Mouse (Mus musculus) forebrain, embryonic 14.5 days (tissue): ENCODE data around the gene Fam78b. TPM values are rescaled to one million over a fixed set of nuclear protein-coding genes. Genes with fewer than 3 reads are reported as not detected.

Source experiments
- ATAC-seq: fragments of 200-750 bp; cut with Nextera tagmentation; 2 replicates; pipeline ENCODE4 v1.8.0; 2017; ENCODE audit warnings: mild to moderate bottlenecking, moderate library complexity
- DNase-seq: peaks from one replicate; pipeline ENCODE4 v3.0.0-alpha.2; 2015; ENCODE audit warnings: low spot score
- H3K27ac ChIP-seq: fragments of 300-500 bp; sonication (generic); 2 replicates; pipeline ENCODE4 v1.5.1; 2014; ENCODE audit warnings: low read depth, mild to moderate bottlenecking, control low read depth, low read length, moderate library complexity
- H3K27me3 ChIP-seq: fragments of 300-500 bp; sonication (generic); replicated peaks from 2 replicates; pipeline ENCODE4 v1.6.1; 2014; ENCODE audit warnings: low read length, control low read depth, mixed read lengths; ENCODE audit not compliant: control insufficient read depth, insufficient read depth
- H3K36me3 ChIP-seq: fragments of 300-500 bp; sonication (generic); 2 replicates; pipeline ENCODE4 v1.6.1; 2014; ENCODE audit warnings: low read length, control low read depth; ENCODE audit not compliant: control insufficient read depth, insufficient read depth
- H3K4me1 ChIP-seq: fragments of 300-500 bp; sonication (generic); 2 replicates; pipeline ENCODE4 v1.6.1; 2014; ENCODE audit warnings: antibody characterized with exemption, low read length, control low read depth; ENCODE audit not compliant: control insufficient read depth, insufficient read depth
- H3K4me2 ChIP-seq: fragments of 300-500 bp; sonication (generic); 2 replicates; pipeline ENCODE4 v1.6.1; 2014; ENCODE audit warnings: mild to moderate bottlenecking, control low read depth, low read length
- H3K4me3 ChIP-seq: fragments of 300-500 bp; sonication (generic); 2 replicates; pipeline ENCODE4 v1.5.1; 2014; ENCODE audit warnings: low read depth, low read length, control low read depth
- H3K9ac ChIP-seq: fragments of 300-500 bp; sonication (generic); 2 replicates; pipeline ENCODE4 v1.6.1; 2014; ENCODE audit warnings: mild to moderate bottlenecking, low read length, control low read depth, moderate library complexity
- H3K9me3 ChIP-seq: fragments of 300-500 bp; sonication (generic); replicated peaks from 2 replicates; pipeline ENCODE4 v1.6.1; 2016; ENCODE audit warnings: low read length, control low read depth, mixed read lengths; ENCODE audit not compliant: control insufficient read depth
- WGBS: fragments of 180-500 bp; shearing (Covaris S2); extraction: QIAGEN DNeasy Blood & Tissue Kit; methylation state at CpG from one replicate; pipeline ENCODE4 v1.1.7; 2014; 5-methylcytosine and 5-hydroxymethylcytosine counted together
- polyA plus RNA-seq: library from polyadenylated mRNA; unstranded; fragments of >200 nt; fragmentation: Nextera tagmentation; extraction: Ambion mirVana; gene quantifications from 2 replicates; pipeline ENCODE4 v1.2.1, GENCODE M21; 2014

The Fam78b gene
- polyA plus RNA-seq, 1 experiment from 2014 or later, result 5.9 TPM

- H3K36me3 ChIP-seq, result no peaks in the 10 kb centered on the region
- no peak overlapping the region for H3K27ac ChIP-seq
- peaks cover 10% of the 10 kb centered on the region; the same call in 1 of the 2 replicates for H3K4me1 ChIP-seq
- ATAC-seq, result no peak
- H3K9me3 ChIP-seq, result no peaks in the 10 kb centered on the region
- H3K9ac ChIP-seq, result no peak overlapping the region
- no peak for DNase-seq
- no peaks in the 10 kb centered on the region for H3K27me3 ChIP-seq
- 91% methylated on average over 3 of the region's 3 CpGs for WGBS
- no peak overlapping the region for H3K4me2 ChIP-seq
- no peak overlapping the region for H3K4me3 ChIP-seq
Measured at GRCm38 (mm10) chr1:167050859-167051258, 49.6 kb downstream of the Fam78b start.

- Histone ChIP-seq H3K9ac (no peak overlapping the region), H3K27ac (no peak overlapping the region), H3K4me3 (no peak overlapping the region), H3K27me3 (no peaks in the 10 kb centered on the region), H3K9me3 (no peaks in the 10 kb centered on the region), H3K36me3 (no peaks in the 10 kb centered on the region), H3K4me1 (no peaks in the 10 kb centered on the region; the same call in 1 of the 2 replicates), H3K4me2 (no peak overlapping the region)
- ATAC-seq (no peak), DNase-seq (no peak)
- 82% methylated on average over 7 of the region's 7 CpGs for WGBS
Measured at GRCm38 (mm10) chr1:167054029-167054428, 52.8 kb downstream of the Fam78b start.

GRCm38 (mm10) chr1:167057543-167057942 lies 56.3 kb downstream of the Fam78b start:
- WGBS, result 57% methylated on average over 5 of the region's 5 CpGs
- no peak overlapping the region for H3K4me2 ChIP-seq
- DNase-seq (no peak), ATAC-seq (no peak)
- H3K27me3 ChIP-seq, result no peaks in the 10 kb centered on the region
- H3K27ac ChIP-seq, result no peak overlapping the region
- H3K36me3 ChIP-seq, result no peaks in the 10 kb centered on the region
- no peaks in the 10 kb centered on the region for H3K9me3 ChIP-seq
- no peak overlapping the region for H3K9ac ChIP-seq
- peaks cover 3% of the 10 kb centered on the region; the same call in 1 of the 2 replicates for H3K4me1 ChIP-seq
- H3K4me3 ChIP-seq, result no peak overlapping the region

- peaks cover 3% of the 10 kb centered on the region; the same call in 1 of the 2 replicates for H3K4me1 ChIP-seq
- H3K4me3 ChIP-seq, result no peak overlapping the region
- no peak overlapping the region for H3K4me2 ChIP-seq
- no peak overlapping the region for H3K27ac ChIP-seq
- peak; percentile 38; the same call in 1 of the 2 replicates for ATAC-seq
- H3K9me3 ChIP-seq, result no peaks in the 10 kb centered on the region
- H3K36me3 ChIP-seq, result no peaks in the 10 kb centered on the region
- WGBS, result 53% methylated on average over 9 of the region's 9 CpGs
- no peak overlapping the region for H3K9ac ChIP-seq
- peak; percentile 43 for DNase-seq
- no peaks in the 10 kb centered on the region for H3K27me3 ChIP-seq
Measured at GRCm38 (mm10) chr1:167059550-167060285, 58.5 kb downstream of the Fam78b start.

GRCm38 (mm10) chr1:167063971-167064370 lies 62.8 kb downstream of the Fam78b start:
- H3K4me2 ChIP-seq, result no peak overlapping the region
- no peak overlapping the region for H3K27ac ChIP-seq
- 78% methylated on average over 4 of the region's 4 CpGs for WGBS
- H3K36me3 ChIP-seq, result no peaks in the 10 kb centered on the region
- DNase-seq, result no peak
- H3K4me1 ChIP-seq, result peaks cover 18% of the 10 kb centered on the region
- H3K27me3 ChIP-seq, result no peaks in the 10 kb centered on the region
- H3K9me3 ChIP-seq, result no peaks in the 10 kb centered on the region
- ATAC-seq, result no peak
- no peak overlapping the region for H3K4me3 ChIP-seq
- H3K9ac ChIP-seq, result no peak overlapping the region

- Histone ChIP-seq H3K4me2 (no peak overlapping the region), H3K4me3 (no peak overlapping the region), H3K27me3 (no peaks in the 10 kb centered on the region), H3K27ac (no peak overlapping the region), H3K9me3 (no peaks in the 10 kb centered on the region), H3K36me3 (no peaks in the 10 kb centered on the region), H3K9ac (no peak overlapping the region), H3K4me1 (peaks cover 17% of the 10 kb centered on the region)
- no peak for ATAC-seq
- 22% methylated on average over 4 of the region's 4 CpGs for WGBS
- DNase-seq, result no peak
Measured at GRCm38 (mm10) chr1:167065541-167065940, 64.3 kb downstream of the Fam78b start.

GRCm38 (mm10) chr1:167065986-167066385 lies 64.8 kb downstream of the Fam78b start:
- Histone ChIP-seq H3K4me1 (peaks cover 17% of the 10 kb centered on the region), H3K27ac (no peak overlapping the region)

GRCm38 (mm10) chr1:167066933-167067341 lies 65.7 kb downstream of the Fam78b start:
- 46% methylated on average over 9 of the region's 9 CpGs for WGBS
- no peaks in the 10 kb centered on the region for H3K9me3 ChIP-seq
- no peak overlapping the region for H3K4me3 ChIP-seq
- peak; percentile 62 for ATAC-seq
- no peaks in the 10 kb centered on the region for H3K27me3 ChIP-seq
- H3K4me1 ChIP-seq, result peaks cover 17% of the 10 kb centered on the region
- no peak overlapping the region for H3K9ac ChIP-seq
- no peaks in the 10 kb centered on the region for H3K36me3 ChIP-seq
- no peak overlapping the region for H3K4me2 ChIP-seq
- no peak overlapping the region for H3K27ac ChIP-seq
- DNase-seq, result peak; percentile 56

More at GRCm38 (mm10) chr1:167065986-167066385, 64.8 kb downstream of the Fam78b start:
- ATAC-seq (no peak), DNase-seq (no peak)
- H3K36me3 ChIP-seq, result no peaks in the 10 kb centered on the region
- no peak overlapping the region for H3K4me3 ChIP-seq
- WGBS, result 46% methylated on average over 10 of the region's 10 CpGs
- no peaks in the 10 kb centered on the region for H3K27me3 ChIP-seq
- H3K9me3 ChIP-seq, result no peaks in the 10 kb centered on the region
- H3K4me2 ChIP-seq, result no peak overlapping the region
- no peak overlapping the region for H3K9ac ChIP-seq

- H3K9ac ChIP-seq, result no peak overlapping the region
- H3K27me3 ChIP-seq, result no peaks in the 10 kb centered on the region
- no peak overlapping the region for H3K4me3 ChIP-seq
- H3K9me3 ChIP-seq, result no peaks in the 10 kb centered on the region
- no peak overlapping the region for H3K27ac ChIP-seq
- H3K36me3 ChIP-seq, result no peaks in the 10 kb centered on the region
- 59% methylated on average over 9 of the region's 9 CpGs for WGBS
- no peak overlapping the region for H3K4me2 ChIP-seq
- peak; percentile 42; the same call in 1 of the 2 replicates for ATAC-seq
- H3K4me1 ChIP-seq, result peaks cover 17% of the 10 kb centered on the region
- peak; percentile 35 for DNase-seq
Measured at GRCm38 (mm10) chr1:167069741-167070140, 68.5 kb downstream of the Fam78b start.
